Mouse (Mus musculus): Measurements from ENCODE around the gene Med18.
A peak's percentile ranks its signal among the peaks of the same experiment; 100 is the strongest.

DNA sequence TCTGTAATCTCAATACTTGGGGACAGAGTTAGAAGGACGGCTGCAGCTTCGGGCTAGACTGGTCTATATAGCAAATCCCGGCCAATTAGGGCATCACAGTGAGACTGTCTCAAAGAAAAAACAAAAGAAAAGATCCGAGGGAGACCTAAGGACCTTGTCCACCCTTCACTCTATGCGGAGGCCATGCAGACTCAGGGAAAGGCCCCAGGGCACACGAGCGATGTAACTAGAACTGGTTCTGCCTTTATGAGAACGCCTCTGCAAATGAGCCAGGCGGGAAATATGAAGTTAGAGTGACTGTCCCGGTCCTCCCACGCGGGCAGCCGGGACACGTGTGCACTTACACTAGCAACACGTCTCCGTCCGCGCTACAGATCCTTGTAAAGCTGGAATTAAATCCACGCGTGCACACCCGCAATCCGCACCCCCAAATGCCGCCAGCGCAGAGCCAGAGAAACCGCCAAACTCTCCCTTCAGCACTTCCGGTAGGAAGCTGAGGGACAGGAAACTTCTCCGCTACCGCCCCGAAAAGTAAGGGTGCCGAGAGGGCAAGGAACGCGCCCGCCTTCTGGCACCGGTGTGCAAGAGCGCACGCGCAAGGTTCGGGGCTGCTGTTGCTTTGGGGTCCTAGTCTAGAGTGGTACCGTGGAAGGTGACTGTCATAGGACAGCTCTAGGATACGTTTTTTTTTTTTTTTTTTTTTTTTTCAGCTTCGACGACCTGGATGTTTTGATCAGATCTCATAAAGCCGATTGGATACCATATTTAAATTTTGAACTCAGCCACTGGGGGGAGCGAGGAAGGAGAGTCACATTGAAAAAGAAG is at the start of gene Med18:
- TF ChIP-seq CTCF (IDR thresholded peaks at IDR 0.05; ENCODE audit: insufficient read depth, low read depth, low read length) (no peak), POLR2A (IDR thresholded peaks at IDR 0.05; ENCODE audit: insufficient read depth, low read depth, low read length) (peak; percentile 53; the same call in 1 of the 2 replicates)
